Comparison of ENCODE assay signal across 8 mouse cellular contexts in the genomic region with DNA sequence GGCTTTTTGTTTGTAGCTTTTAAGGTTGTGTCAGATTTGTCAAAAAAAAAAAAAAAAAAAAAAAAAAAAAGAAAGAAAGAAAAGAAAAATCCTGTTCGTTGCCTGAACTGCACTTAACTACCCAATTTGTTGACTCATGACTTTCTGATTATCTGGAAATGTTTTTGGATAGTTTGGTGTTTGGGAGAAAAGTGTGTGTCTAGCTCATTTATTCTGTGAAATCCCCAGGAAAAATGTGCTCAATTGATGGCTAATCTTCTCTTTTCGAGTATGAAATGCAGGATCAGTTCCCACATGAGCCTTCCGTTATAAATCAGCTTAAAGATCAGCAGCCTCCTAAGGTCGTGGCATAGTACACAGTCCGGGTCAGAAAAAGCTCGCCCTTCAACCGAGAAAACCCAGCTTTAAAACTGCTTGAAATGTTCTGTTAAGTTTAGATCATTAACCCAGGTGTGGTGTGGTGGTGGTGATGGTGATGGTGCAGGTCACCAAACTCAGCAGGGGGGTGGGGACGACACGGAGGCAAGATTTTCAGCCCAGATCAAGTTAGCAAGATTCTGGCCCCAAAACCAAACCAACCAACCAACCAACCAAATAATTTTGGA. TPM values are rescaled to one million over a fixed set of nuclear protein-coding genes. Genes with fewer than 3 reads are reported as not detected.
DNase-seq lines count a peak whose midpoint lies in the region; ATAC-seq and TF ChIP-seq lines count a peak whose summit lies in the region.

No protein-coding gene starts in this region.

- H3K27me3 ChIP-seq in E14TG2a.4 (ENCODE audit: insufficient read depth, low read length): peaks cover 15% of the 10 kb centered on the region
- H3K27me3 ChIP-seq in hindbrain, embryonic 11.5 days (ENCODE audit: control insufficient read depth, insufficient read depth, low read length): no peaks in the 10 kb centered on the region
- peaks cover 37% of the 10 kb centered on the region for H3K27me3 ChIP-seq in liver, embryonic 13.5 days

- no peaks in the 10 kb centered on the region for H3K9me3 ChIP-seq in E14TG2a.4 (ENCODE audit: low read length)
- no peaks in the 10 kb centered on the region for H3K9me3 ChIP-seq in hindbrain, embryonic 11.5 days (ENCODE audit: control insufficient read depth, low read length)
- no peaks in the 10 kb centered on the region for H3K9me3 ChIP-seq in liver, embryonic 13.5 days (replicated peaks)

- no peaks in the 10 kb centered on the region for H3K36me3 ChIP-seq in E14TG2a.4 (ENCODE audit: insufficient read depth, low read length)
- H3K36me3 ChIP-seq in hindbrain, embryonic 11.5 days (ENCODE audit: control insufficient read depth, insufficient read depth, low read length): no peaks in the 10 kb centered on the region
- no peaks in the 10 kb centered on the region for H3K36me3 ChIP-seq in liver, embryonic 13.5 days

- H3K9ac ChIP-seq in hindbrain, embryonic 11.5 days (ENCODE audit: low read depth, low read length): no peak overlapping the region; the same call in 1 of the 2 replicates
- H3K9ac ChIP-seq in liver, embryonic 13.5 days: no peak overlapping the region

- H3K27ac ChIP-seq in gastrocnemius, adult 2 months: no peak overlapping the region
- no peak overlapping the region for H3K27ac ChIP-seq in hindbrain, embryonic 11.5 days (ENCODE audit: low read depth, low read length)
- no peak overlapping the region for H3K27ac ChIP-seq in liver, embryonic 13.5 days

- WGBS in hindbrain, embryonic 11.5 days: 11% methylated on average over 9 of the region's 9 CpGs
- 25% methylated on average over 9 of the region's 9 CpGs for WGBS in liver, embryonic 13.5 days (ENCODE audit: insufficient replicate concordance)

- no peak for ATAC-seq in hindbrain, embryonic 11.5 days (ENCODE audit: low FRiP score)
- no peak for ATAC-seq in liver, embryonic 13.5 days (ENCODE audit: low read depth)

- H3K4me2 ChIP-seq in hindbrain, embryonic 11.5 days (replicated peaks; ENCODE audit: low read depth, low read length): peak overlapping the region; percentile 71
- peak overlapping the region; percentile 65; the same call in 1 of the 2 replicates for H3K4me2 ChIP-seq in liver, embryonic 13.5 days

- H3K4me3 ChIP-seq in gastrocnemius, adult 2 months: peak overlapping the region; percentile 66
- H3K4me3 ChIP-seq in E14TG2a.4 (replicated peaks; ENCODE audit: low read length): peak overlapping the region; percentile 79
- H3K4me3 ChIP-seq in hindbrain, embryonic 11.5 days (ENCODE audit: low read depth, low read length): peak overlapping the region; percentile 45
- peak overlapping the region; percentile 47; the same call in 1 of the 2 replicates for H3K4me3 ChIP-seq in liver, embryonic 13.5 days (replicated peaks)

- intact Hi-C loops in gastrocnemius, adult 2 months (cut with DNase I): no loop called here

- TF ChIP-seq CTCF in gastrocnemius, adult 2 months (IDR thresholded peaks at IDR 0.05): no peak
- TF ChIP-seq CTCF in E14TG2a.4 (conservative IDR thresholded peaks at IDR 0.05; ENCODE audit: low read length): no peak

- H3K4me1 ChIP-seq in E14TG2a.4 (replicated peaks; ENCODE audit: low read depth, low read length): peaks cover 48% of the 10 kb centered on the region
- H3K4me1 ChIP-seq in hindbrain, embryonic 11.5 days (replicated peaks; ENCODE audit: control insufficient read depth, insufficient read depth, low read length): no peaks in the 10 kb centered on the region
- H3K4me1 ChIP-seq in liver, embryonic 13.5 days (replicated peaks): no peaks in the 10 kb centered on the region; the same call in 1 of the 2 replicates

- DNase-seq in gastrocnemius, adult 2 months: no peak
- DNase-seq in gastrocnemius, postnatal 4 days (ENCODE audit: low spot score in 2 of 2): no peak
- no peak for DNase-seq in hindbrain, embryonic 11.5 days (ENCODE audit: low spot score)
- no peak for DNase-seq in liver, embryonic 13.5 days
- DNase-seq in embryo, embryonic 9.5 days (ENCODE audit: extremely low spot score): no peak
- no peak for DNase-seq in adrenal gland, postnatal 14 days
- no peak for DNase-seq in retina, embryonic 14.5 days (ENCODE audit: low spot score)

RNA-seq across cellular contexts. Expression of gene Shroom3, which starts 0.7 kb away (rescaled TPM):
- total RNA-seq in gastrocnemius, adult 2 months (2021): 1 to 10 TPM in 1 of 2 experiments, under 1 TPM in 1; 0.53 to 1.2 TPM
- 10 to 100 TPM in 1 of 2 experiments, 1 to 10 TPM in 1; 8.9 to 11.0 TPM for total RNA-seq in gastrocnemius, postnatal 4 days (2021)
- polyA plus RNA-seq in hindbrain, embryonic 11.5 days (2014; fragmentation: Nextera tagmentation; extraction: Ambion mirVana): 4.8 and 6.6 TPM in 2 replicates
- 0.20 TPM in 2 replicates for polyA plus RNA-seq in liver, embryonic 13.5 days (2015; fragmentation: Nextera tagmentation; extraction: Ambion mirVana)
- 7.6 and 7.9 TPM in 2 replicates for total RNA-seq in adrenal gland, postnatal 14 days (2021)

RNA-seq across cellular contexts. Expression of gene Ccdc158, which starts 8.9 kb away (rescaled TPM):
- under 1 TPM; 0.31 to 0.54 TPM for total RNA-seq in gastrocnemius, adult 2 months (2021)
- under 1 TPM; 0.10 to 0.25 TPM for total RNA-seq in gastrocnemius, postnatal 4 days (2021)
- polyA plus RNA-seq in hindbrain, embryonic 11.5 days (2014; fragmentation: Nextera tagmentation; extraction: Ambion mirVana): 0.89 and 1.1 TPM in 2 replicates
- 0.06 and 0.13 TPM in 2 replicates for polyA plus RNA-seq in liver, embryonic 13.5 days (2015; fragmentation: Nextera tagmentation; extraction: Ambion mirVana)
- 0.37 and 0.68 TPM in 2 replicates for total RNA-seq in adrenal gland, postnatal 14 days (2021)
